Mouse (Mus musculus): ENCODE measurements around the gene Epo. TPM values are rescaled to one million over a fixed set of nuclear protein-coding genes. Genes with fewer than 3 reads are reported as not detected.

The Epo gene
- not detected in 2 replicates for polyA plus RNA-seq (2014; fragmentation: Nextera tagmentation; extraction: Ambion mirVana)

- Histone ChIP-seq H3K27ac (ENCODE audit: low read depth, low read length) (peak within 1 kb of the TSS; percentile 98), H3K4me2 (ENCODE audit: low read length) (peak within 1 kb of the TSS; percentile 68), H3K9ac (ENCODE audit: low read length) (peak within 1 kb of the TSS; percentile 98)
Observed at GRCm38 (mm10) chr5:137533117-137533827, at the start of gene Epo, which contains the start of gene Gnb2. TSS of gene Epo (minus strand) at chr5:137533242. TSS of gene Gnb2 (minus strand) at chr5:137533510.

GRCm38 (mm10) chr5:137582702-137583101 is 49.7 kb upstream of the Epo start:
- Histone ChIP-seq H3K4me2 (ENCODE audit: low read length) (peak overlapping the region; percentile 54; the same call in 1 of the 2 replicates), H3K9ac (ENCODE audit: low read length) (peak overlapping the region; percentile 64; the same call in 1 of the 2 replicates), H3K27me3 (replicated peaks; ENCODE audit: control insufficient read depth, insufficient read depth, low read length) (no peaks in the 10 kb centered on the region), H3K27ac (ENCODE audit: low read depth, low read length) (no peak overlapping the region), H3K4me3 (ENCODE audit: low read depth, low read length) (no peak overlapping the region; the same call in 1 of the 2 replicates), H3K9me3 (replicated peaks; ENCODE audit: control insufficient read depth, low read length) (no peaks in the 10 kb centered on the region), H3K36me3 (ENCODE audit: control insufficient read depth, insufficient read depth, low read length) (no peaks in the 10 kb centered on the region), H3K4me1 (ENCODE audit: control insufficient read depth, insufficient read depth, low read length) (peaks cover 2% of the 10 kb centered on the region; the same call in 1 of the 2 replicates)
- DNase-seq (ENCODE audit: low spot score): no peak
- ATAC-seq: no peak
- WGBS: 44% methylated on average over 8 of the region's 8 CpGs

More at GRCm38 (mm10) chr5:137533117-137533827, at the start of gene Epo, which contains the start of gene Gnb2:
- no peaks in the 10 kb centered on the region for H3K27me3 ChIP-seq (replicated peaks; ENCODE audit: control insufficient read depth, insufficient read depth, low read length)
- no peaks in the 10 kb centered on the region for H3K9me3 ChIP-seq (replicated peaks; ENCODE audit: control insufficient read depth, low read length)
- ATAC-seq: peak; percentile 74
- under 1% methylated on average over 40 of the region's 40 CpGs for WGBS
- DNase-seq (ENCODE audit: low spot score): peak; percentile 99
- H3K4me3 ChIP-seq (ENCODE audit: low read depth, low read length): peak within 1 kb of the TSS; percentile 95
- H3K4me1 ChIP-seq (ENCODE audit: control insufficient read depth, insufficient read depth, low read length): peaks cover 10% of the 10 kb centered on the region
- H3K36me3 ChIP-seq (ENCODE audit: control insufficient read depth, insufficient read depth, low read length): peaks cover 20% of the 10 kb centered on the region

- no peak overlapping the region for H3K4me2 ChIP-seq (ENCODE audit: low read length)
- 80% methylated on average over 6 of the region's 6 CpGs for WGBS
- no peak overlapping the region for H3K9ac ChIP-seq (ENCODE audit: low read length)
- no peaks in the 10 kb centered on the region for H3K27me3 ChIP-seq (replicated peaks; ENCODE audit: control insufficient read depth, insufficient read depth, low read length)
- DNase-seq (ENCODE audit: low spot score): no peak
- H3K4me1 ChIP-seq (ENCODE audit: control insufficient read depth, insufficient read depth, low read length): peaks cover 2% of the 10 kb centered on the region; the same call in 1 of the 2 replicates
- H3K27ac ChIP-seq (ENCODE audit: low read depth, low read length): no peak overlapping the region
- no peak for ATAC-seq
- no peaks in the 10 kb centered on the region for H3K36me3 ChIP-seq (ENCODE audit: control insufficient read depth, insufficient read depth, low read length)
- H3K4me3 ChIP-seq (ENCODE audit: low read depth, low read length): no peak overlapping the region
- no peaks in the 10 kb centered on the region for H3K9me3 ChIP-seq (replicated peaks; ENCODE audit: control insufficient read depth, low read length)
Observed at GRCm38 (mm10) chr5:137580246-137580645, 47.2 kb upstream of the Epo start.

GRCm38 (mm10) chr5:137574470-137574901 is 41.4 kb upstream of the Epo start:
- Histone ChIP-seq H3K27ac (ENCODE audit: low read depth, low read length) (no peak overlapping the region), H3K4me3 (ENCODE audit: low read depth, low read length) (peak overlapping the region; percentile 9; the same call in 1 of the 2 replicates), H3K4me1 (ENCODE audit: control insufficient read depth, insufficient read depth, low read length) (0 out of 2 replicates have a peak, but pooled peaks cover 3% of the 10 kb centered on the region), H3K36me3 (ENCODE audit: control insufficient read depth, insufficient read depth, low read length) (no peaks in the 10 kb centered on the region), H3K27me3 (replicated peaks; ENCODE audit: control insufficient read depth, insufficient read depth, low read length) (peaks cover 4% of the 10 kb centered on the region; the same call in 1 of the 2 replicates), H3K9me3 (replicated peaks; ENCODE audit: control insufficient read depth, low read length) (no peaks in the 10 kb centered on the region), H3K4me2 (ENCODE audit: low read length) (peak overlapping the region; percentile 46), H3K9ac (ENCODE audit: low read length) (peak overlapping the region; percentile 37; the same call in 1 of the 2 replicates)
- no peak for DNase-seq (ENCODE audit: low spot score)
- WGBS: 6% methylated on average over 27 of the region's 27 CpGs
- no peak for ATAC-seq

GRCm38 (mm10) chr5:137570691-137571586 is 37.9 kb upstream of the Epo start:
- no peak for ATAC-seq
- no peak overlapping the region for H3K4me2 ChIP-seq (ENCODE audit: low read length)
- no peak overlapping the region for H3K27ac ChIP-seq (ENCODE audit: low read depth, low read length)
- 0 out of 2 replicates have a peak, but pooled peaks cover 3% of the 10 kb centered on the region for H3K4me1 ChIP-seq (ENCODE audit: control insufficient read depth, insufficient read depth, low read length)
- WGBS: 82% methylated on average over 17 of the region's 17 CpGs
- H3K36me3 ChIP-seq (ENCODE audit: control insufficient read depth, insufficient read depth, low read length): no peaks in the 10 kb centered on the region; the same call in 1 of the 2 replicates
- no peak overlapping the region for H3K4me3 ChIP-seq (ENCODE audit: low read depth, low read length)
- H3K27me3 ChIP-seq (replicated peaks; ENCODE audit: control insufficient read depth, insufficient read depth, low read length): peaks cover 4% of the 10 kb centered on the region; the same call in 1 of the 2 replicates
- no peak for DNase-seq (ENCODE audit: low spot score)
- H3K9me3 ChIP-seq (replicated peaks; ENCODE audit: control insufficient read depth, low read length): no peaks in the 10 kb centered on the region
- H3K9ac ChIP-seq (ENCODE audit: low read length): no peak overlapping the region

- ATAC-seq: no peak
- no peak overlapping the region for H3K9ac ChIP-seq (ENCODE audit: low read length)
- H3K27me3 ChIP-seq (replicated peaks; ENCODE audit: control insufficient read depth, insufficient read depth, low read length): peaks cover 4% of the 10 kb centered on the region; the same call in 1 of the 2 replicates
- WGBS: 63% methylated on average over 7 of the region's 7 CpGs
- H3K9me3 ChIP-seq (replicated peaks; ENCODE audit: control insufficient read depth, low read length): no peaks in the 10 kb centered on the region
- no peak overlapping the region for H3K27ac ChIP-seq (ENCODE audit: low read depth, low read length)
- 0 out of 2 replicates have a peak, but pooled peaks cover 3% of the 10 kb centered on the region for H3K4me1 ChIP-seq (ENCODE audit: control insufficient read depth, insufficient read depth, low read length)
- H3K4me2 ChIP-seq (ENCODE audit: low read length): no peak overlapping the region
- H3K4me3 ChIP-seq (ENCODE audit: low read depth, low read length): no peak overlapping the region
- no peak for DNase-seq (ENCODE audit: low spot score)
- H3K36me3 ChIP-seq (ENCODE audit: control insufficient read depth, insufficient read depth, low read length): no peaks in the 10 kb centered on the region; the same call in 1 of the 2 replicates
Observed at GRCm38 (mm10) chr5:137570181-137570580, 37.1 kb upstream of the Epo start.

- H3K9ac ChIP-seq (ENCODE audit: low read length): no peak within 1 kb of the TSS
- 37% methylated on average over 9 of the region's 9 CpGs for WGBS
- no peaks in the 10 kb centered on the region for H3K9me3 ChIP-seq (replicated peaks; ENCODE audit: control insufficient read depth, low read length)
- peaks cover 4% of the 10 kb centered on the region; the same call in 1 of the 2 replicates for H3K27me3 ChIP-seq (replicated peaks; ENCODE audit: control insufficient read depth, insufficient read depth, low read length)
- no peak within 1 kb of the TSS for H3K4me2 ChIP-seq (ENCODE audit: low read length)
- no peaks in the 10 kb centered on the region; the same call in 1 of the 2 replicates for H3K36me3 ChIP-seq (ENCODE audit: control insufficient read depth, insufficient read depth, low read length)
- H3K4me1 ChIP-seq (ENCODE audit: control insufficient read depth, insufficient read depth, low read length): 0 out of 2 replicates have a peak, but pooled peaks cover 3% of the 10 kb centered on the region
- DNase-seq (ENCODE audit: low spot score) (no peak), ATAC-seq (no peak)
- no peak within 1 kb of the TSS for H3K4me3 ChIP-seq (ENCODE audit: low read depth, low read length)
- no peak within 1 kb of the TSS for H3K27ac ChIP-seq (ENCODE audit: low read depth, low read length)
Observed at GRCm38 (mm10) chr5:137569665-137570064, 36.6 kb upstream of the Epo start, which contains the start of gene Tfr2. TSS of gene Tfr2 (plus strand) at chr5:137569840.

GRCm38 (mm10) chr5:137569031-137569430 is 36.0 kb upstream of the Epo start:
- no peak for ATAC-seq
- H3K36me3 ChIP-seq (ENCODE audit: control insufficient read depth, insufficient read depth, low read length): peaks cover 2% of the 10 kb centered on the region; the same call in 1 of the 2 replicates
- H3K9me3 ChIP-seq (replicated peaks; ENCODE audit: control insufficient read depth, low read length): no peaks in the 10 kb centered on the region
- 72% methylated on average over 12 of the region's 12 CpGs for WGBS
- H3K9ac ChIP-seq (ENCODE audit: low read length): no peak overlapping the region
- DNase-seq (ENCODE audit: low spot score): no peak
- H3K27ac ChIP-seq (ENCODE audit: low read depth, low read length): no peak overlapping the region
- H3K4me2 ChIP-seq (ENCODE audit: low read length): no peak overlapping the region
- no peak overlapping the region for H3K4me3 ChIP-seq (ENCODE audit: low read depth, low read length)
- H3K4me1 ChIP-seq (ENCODE audit: control insufficient read depth, insufficient read depth, low read length): no peaks in the 10 kb centered on the region
- no peaks in the 10 kb centered on the region for H3K27me3 ChIP-seq (replicated peaks; ENCODE audit: control insufficient read depth, insufficient read depth, low read length)
